Mouse (Mus musculus): Measurements from ENCODE around the gene Ifi202b. TPM values are rescaled to one million over a fixed set of nuclear protein-coding genes. Genes with fewer than 3 reads are reported as not detected.

Gene Ifi202b
- not detected in 4 replicates for total RNA-seq (2023)

GRCm38 (mm10) chr1:173982694-173983305 lies at the start of gene Ifi202b:
Ifi202b (minus strand) TSS chr1:173982744.

GRCm38 (mm10) chr1:174031698-174032097 lies 49.2 kb upstream of the Ifi202b start, which contains the start of gene Ifi205:
Ifi205 (minus strand) TSS chr1:174031810.

GRCm38 (mm10) chr1:173941924-173942779 lies 40.4 kb downstream of the Ifi202b start, which contains the start of the genes Mndal and Ifi203:
Mndal (minus strand) TSS chr1:173942491.
Ifi203 (minus strand) TSS chr1:173942672.

Other genes with a start within 250 kb of the Ifi202b start
- gene Ifi207, start 241.0 kb downstream of the Ifi202b start, total RNA-seq (2023) = 1.1 to 1.4 TPM (median 1.3 TPM) in 4 replicates
- gene Ifi204, start 215.8 kb downstream of the Ifi202b start, total RNA-seq (2023) = 10.1 to 13.1 TPM (median 11.2 TPM) in 4 replicates
- gene Ifi211, start 69.7 kb downstream of the Ifi202b start, total RNA-seq (2023) = 0.33 to 0.35 TPM in 2 of 4 replicates, not detected in the others
- gene Mndal, start 40.3 kb downstream of the Ifi202b start, total RNA-seq (2023) = 484 to 551 TPM (median 509 TPM) in 4 replicates
- gene Ifi203, start 40.1 kb downstream of the Ifi202b start, total RNA-seq (2023) = 242 to 252 TPM (median 247 TPM) in 4 replicates
- 4.6 to 7.0 TPM (median 6.2 TPM) in 4 replicates for gene Ifi205, start 49.1 kb upstream of the Ifi202b start, total RNA-seq (2023)
- 0.37 TPM in 1 of 4 replicates, not detected in the others for gene Olfr433, start 58.0 kb upstream of the Ifi202b start, total RNA-seq (2023)
- gene Olfr432, start 66.5 kb upstream of the Ifi202b start, total RNA-seq (2023) = not detected in 4 replicates
- not detected in 4 replicates for gene Olfr430, start 83.9 kb upstream of the Ifi202b start, total RNA-seq (2023)
- not detected in 4 replicates for gene Olfr429, start 101.6 kb upstream of the Ifi202b start, total RNA-seq (2023)
- not detected in 4 replicates for gene Olfr427, start 114.1 kb upstream of the Ifi202b start, total RNA-seq (2023)
- gene Olfr231, start 138.4 kb upstream of the Ifi202b start, total RNA-seq (2023) = not detected in 4 replicates
- not detected in 4 replicates for gene Olfr424, start 148.8 kb upstream of the Ifi202b start, total RNA-seq (2023)
- not detected in 4 replicates for gene Olfr420, start 172.9 kb upstream of the Ifi202b start, total RNA-seq (2023)
- gene Spta1, start 190.0 kb upstream of the Ifi202b start, total RNA-seq (2023) = 0.06 TPM in 1 of 4 replicates, not detected in the others

Data from B cell, adult 62 days (primary cell).